Mouse (Mus musculus): ENCODE measurements around the gene Agbl4.
A peak's percentile ranks its signal among the peaks of the same experiment; 100 is the strongest.

The Agbl4 gene

DNA sequence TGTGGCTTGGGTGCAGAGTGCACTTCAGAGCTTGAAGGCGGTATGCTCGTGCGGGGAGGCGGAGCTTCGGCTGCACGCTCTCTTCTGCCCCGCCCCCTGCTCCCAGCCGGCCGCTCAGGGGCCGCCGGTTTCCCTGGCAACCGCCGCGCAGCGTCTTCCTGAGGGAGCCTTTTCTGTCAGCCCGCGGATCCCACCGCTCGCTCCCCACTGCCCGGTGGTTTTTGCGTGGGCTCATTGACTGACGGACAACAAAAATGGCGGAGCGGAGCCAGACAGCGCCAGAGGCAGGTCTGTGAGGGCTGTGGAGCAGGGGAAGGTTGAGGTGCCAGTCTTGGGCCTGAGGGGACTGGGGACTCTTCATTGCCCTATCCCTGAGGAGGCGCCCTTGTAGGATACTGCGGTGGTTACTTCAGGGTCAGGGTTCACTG, at the start of gene Agbl4:
Gene Agbl4, plus strand, starts transcription at position 44 of the 428 bp plus-strand sequence.
- peak; percentile 31 for DNase-seq

DNA sequence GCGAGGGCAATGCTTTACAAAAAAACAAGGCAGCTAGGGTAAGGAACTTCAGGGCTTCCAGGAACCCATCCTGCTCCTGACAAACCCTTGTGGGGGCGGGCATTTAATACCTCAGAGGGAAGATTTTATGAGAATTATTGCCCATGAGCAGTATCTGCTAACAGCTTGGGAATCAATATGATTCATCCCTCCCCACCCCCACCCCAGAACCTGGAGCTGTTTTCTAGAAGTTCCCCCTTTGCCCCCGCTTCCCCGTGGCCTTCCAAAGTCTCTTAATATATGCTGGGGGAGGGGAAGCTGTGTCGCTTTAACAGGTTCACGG, 46.6 kb upstream of the Agbl4 start:
- no peak for DNase-seq

DNA sequence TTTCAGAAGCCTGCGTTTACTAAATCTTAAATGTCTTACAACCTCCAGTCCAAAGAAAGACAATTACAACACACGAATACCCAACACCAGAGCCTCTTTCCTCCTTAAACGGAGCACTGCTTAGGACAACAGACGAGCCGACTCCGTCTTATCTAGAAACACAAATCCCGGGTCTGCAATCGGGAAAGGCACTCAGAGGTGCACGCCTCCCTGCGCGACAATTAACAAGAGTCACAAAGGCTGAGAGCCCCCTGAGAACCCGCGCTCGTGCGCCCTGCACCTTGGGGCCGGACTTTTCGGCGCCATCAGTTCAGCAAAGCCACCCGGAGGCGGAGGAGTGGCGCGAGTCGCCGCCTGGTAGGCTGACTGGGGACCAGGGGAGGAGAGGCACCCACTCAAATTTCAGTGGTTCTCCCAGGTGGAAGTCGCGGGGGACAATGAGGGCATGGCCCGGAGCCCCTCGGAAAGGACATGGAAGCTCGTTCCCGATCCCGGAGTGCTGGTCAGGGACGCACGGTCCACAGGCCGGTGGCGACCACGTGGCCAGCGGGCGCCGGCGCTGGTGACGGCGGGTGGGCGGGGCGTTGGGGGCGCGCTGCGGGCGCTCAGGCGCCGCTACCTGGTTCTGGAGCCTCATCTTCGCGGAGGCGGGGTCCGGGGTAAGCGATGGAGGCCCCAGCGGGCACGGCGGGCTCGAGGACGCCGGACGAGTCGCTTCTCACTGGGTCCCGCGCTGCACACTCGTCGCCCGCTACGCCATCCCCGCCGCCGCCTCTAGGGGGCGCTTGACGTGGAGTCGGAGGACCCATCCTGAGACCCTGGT, 46.1 kb upstream of the Agbl4 start, which contains the start of gene Elavl4:
Gene Elavl4, minus strand, starts transcription at position 732 of the 823 bp plus-strand sequence.
- DNase-seq: peak; percentile 69

DNA sequence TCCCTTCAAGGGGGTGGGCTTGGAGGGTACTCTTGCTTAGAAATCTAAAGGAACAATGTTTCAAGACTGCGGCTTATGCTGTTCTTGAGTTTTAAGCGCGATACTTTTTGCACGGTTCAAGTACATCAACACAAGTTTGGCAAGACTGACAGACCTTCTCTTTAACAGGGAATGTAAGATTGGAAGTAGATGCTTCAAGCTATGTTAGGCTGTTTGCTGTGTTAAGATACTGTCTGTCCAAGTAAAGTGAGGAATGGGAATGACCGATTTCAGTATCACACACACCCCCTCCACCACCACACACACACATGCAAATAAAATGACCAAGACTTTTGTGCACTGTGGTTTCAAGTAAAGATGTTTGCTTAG, 45.5 kb upstream of the Agbl4 start:
- DNase-seq: no peak

DNA sequence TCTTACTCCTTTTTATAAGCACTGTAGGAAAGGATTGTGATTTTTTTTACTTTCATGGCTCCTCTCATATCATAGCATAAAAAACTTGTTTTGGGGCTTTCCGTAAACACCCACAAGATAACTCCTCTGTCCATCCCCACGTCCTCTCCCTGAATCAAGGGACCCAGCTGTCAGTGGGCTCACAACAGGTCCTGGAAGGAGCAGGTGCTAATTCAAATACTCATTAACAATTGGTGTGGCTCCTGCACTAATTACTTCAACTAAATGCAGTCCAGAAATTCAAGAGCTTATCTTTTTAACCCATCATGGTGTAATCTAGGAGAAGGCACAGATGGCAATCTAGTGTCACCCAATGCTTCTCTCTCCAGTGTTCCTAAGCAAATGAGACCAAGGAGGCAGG, 36.9 kb upstream of the Agbl4 start:
- DNase-seq: no peak

DNA sequence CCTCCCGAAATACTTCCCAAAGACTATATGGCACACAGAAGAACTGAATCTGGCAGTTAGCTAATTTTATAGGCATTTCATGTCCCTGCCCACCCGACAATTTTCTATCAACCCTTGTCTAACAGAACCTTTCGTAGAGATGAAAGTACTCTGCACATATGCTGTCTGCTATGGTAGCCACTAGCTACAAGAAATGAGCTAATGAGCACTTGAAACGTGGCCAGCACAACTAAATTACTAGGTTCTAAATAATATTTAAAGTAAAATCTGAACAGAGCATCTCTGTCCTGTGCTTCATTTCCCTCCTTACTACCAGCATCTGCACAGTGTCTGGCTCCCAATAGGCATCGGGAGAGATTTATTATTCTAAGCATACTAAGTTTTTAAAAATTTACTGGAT, 1.2 kb upstream of the Agbl4 start:
- DNase-seq: no peak

DNA sequence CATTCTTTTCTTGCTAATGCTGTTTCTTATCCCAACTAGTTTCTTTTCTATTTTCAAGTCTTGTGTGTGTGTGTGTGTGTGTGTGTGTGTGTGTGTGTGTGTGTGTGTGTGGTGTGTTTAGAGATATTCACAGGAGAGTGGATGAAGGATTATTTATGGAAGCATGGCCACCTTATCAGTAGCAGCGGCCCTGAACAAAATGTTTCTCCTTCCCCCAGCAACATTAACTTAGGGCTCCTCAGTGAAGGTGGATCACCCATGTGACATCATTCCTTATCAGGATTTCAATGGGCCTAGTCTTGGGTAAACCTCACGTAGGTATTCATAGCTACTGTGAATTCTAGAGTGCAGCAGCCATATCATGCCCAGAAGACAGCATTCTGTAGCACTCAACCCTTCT, 22.8 kb downstream of the Agbl4 start:
- DNase-seq: no peak

DNA sequence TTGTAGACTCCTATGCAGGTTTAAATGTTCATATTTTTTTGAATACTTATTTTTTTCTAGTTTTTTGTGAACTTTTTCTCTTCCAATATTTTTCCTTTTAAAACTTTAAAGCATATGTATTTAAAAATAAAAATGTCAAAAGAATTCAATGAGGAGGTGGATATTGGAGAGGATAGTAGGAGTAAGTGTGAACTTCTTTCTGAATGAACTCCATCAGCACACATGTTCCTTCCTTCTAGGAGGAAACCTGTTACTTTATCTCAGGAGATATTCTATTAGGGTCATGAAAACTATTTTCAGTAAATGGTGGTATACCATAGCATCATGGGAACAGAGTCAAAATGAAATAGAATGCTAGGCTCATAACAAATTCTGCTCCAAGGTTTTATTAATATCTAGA, 30.2 kb downstream of the Agbl4 start:
- DNase-seq: no peak

DNA sequence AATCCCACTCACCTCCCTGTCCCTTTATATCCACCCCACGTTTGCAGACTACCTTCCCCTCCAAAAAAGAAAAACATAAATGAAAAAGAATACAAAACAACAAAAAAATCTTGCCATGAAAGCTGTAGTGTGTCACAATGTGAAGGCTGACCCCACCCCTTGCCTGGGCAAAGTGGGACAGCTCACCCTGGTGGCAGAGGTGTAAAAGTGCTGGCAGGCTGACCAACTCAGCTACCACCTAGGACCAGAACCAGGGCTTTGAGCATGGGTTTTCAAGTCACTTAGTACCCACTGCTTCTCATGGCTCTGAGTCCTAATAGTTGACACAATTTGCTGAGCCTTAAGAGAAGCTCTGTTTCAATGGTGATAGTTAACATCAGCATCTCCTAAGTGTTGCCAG, 96.9 kb downstream of the Agbl4 start:
- DNase-seq: no peak

DNA sequence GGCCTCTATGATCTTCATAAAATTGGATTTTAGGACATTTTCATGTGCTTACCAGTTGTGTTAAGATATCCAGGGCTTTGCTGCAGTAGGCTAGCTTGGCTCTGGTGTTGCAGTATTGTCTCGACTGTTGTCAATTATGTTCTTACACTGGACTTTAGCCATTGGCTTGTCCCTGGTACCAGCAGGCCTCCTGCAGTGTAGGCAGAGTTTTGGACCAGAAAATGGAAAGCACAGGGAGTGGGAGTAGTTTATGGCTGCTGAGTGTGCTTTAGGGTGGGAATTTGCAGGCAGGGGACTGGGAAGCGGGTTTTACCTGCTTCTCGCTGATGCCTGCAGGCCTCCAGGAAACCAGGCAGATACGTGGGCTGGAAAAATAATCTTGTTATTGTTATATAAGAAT, 132.3 kb downstream of the Agbl4 start:
- no peak for DNase-seq

DNA sequence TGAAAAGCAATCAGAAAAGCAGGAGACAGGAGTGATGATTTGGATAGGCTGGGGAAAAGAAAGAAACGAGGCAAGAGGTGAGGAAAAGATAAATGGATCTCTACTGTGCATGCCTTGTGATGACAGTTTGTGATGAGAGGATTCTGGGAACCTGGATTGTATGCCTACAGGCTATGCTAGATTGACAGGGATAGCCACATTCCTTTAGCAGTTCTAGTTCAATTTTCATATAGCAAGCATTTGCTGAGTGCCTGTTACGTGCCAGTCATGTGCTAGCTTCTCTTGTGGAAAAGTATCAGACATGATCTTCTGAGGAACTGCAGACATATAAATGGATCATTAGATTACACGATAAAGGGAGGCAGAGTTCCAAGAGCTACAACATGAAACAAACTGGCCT, 151.8 kb downstream of the Agbl4 start:
- no peak for DNase-seq

DNA sequence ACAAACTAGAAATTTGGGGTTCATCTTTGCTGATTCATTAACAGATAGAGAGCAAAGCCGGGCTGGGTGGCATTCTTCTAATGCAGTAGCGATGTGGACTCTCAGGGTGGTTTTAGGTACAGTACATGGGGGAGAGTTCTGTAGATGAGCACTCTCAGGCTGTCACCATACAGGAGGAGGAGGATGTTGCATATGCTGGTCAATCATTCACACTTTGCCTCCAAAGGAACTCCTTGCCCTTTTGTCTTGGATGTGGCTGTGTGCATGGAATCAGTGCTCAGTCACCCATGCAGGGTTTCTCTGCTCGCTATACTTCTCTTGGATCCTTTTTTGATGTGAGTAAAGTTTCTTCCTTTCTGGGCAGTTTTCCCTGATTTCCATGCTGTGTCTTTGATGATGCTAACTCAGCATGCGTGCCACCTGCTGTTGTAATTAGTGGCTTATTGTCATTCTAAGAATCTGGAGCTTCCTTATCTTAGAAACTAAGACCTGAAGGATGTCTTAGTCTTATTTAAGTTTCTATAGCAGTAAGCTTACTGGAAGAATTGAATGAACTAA, 200.3 kb downstream of the Agbl4 start:
- DNase-seq: no peak

DNA sequence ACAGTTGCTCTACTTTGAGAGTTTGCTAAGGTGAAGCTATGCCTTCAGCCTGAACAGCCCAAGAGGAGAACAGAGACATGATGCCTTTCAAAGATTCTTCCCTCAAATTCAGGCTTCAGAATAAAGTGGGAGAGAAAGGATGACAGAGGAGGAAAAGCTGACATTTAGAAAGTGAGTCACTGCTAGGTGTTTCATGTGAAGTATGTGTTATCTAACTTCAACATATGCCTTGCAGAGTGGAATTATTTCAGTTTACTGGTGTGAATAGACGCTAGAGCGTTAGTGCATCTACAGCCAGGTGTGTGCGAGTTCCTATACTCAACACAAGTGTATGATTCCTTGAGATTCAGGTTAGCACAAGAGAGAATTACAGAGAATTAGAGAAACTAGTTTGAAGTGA, 244.0 kb downstream of the Agbl4 start:
- DNase-seq: no peak

DNA sequence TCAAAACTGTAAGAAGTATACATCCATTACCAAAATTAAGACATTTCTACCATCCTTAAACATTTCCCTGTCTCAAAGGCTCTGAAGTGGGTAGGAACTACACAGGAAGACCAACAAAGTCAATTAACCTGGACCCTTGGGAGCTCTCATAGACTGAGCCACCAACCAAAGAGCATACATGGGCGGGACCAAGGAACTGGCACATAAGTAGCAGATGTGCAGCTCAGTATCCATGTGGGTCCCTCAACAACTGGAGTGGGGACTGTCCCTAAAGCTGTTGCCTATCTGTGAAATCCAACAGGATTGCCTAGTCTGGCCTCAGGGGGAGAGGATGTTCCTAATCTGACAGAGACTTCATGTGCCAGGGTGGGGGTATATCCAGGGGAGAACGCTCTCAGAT, 265.5 kb downstream of the Agbl4 start:
- DNase-seq: no peak

DNA sequence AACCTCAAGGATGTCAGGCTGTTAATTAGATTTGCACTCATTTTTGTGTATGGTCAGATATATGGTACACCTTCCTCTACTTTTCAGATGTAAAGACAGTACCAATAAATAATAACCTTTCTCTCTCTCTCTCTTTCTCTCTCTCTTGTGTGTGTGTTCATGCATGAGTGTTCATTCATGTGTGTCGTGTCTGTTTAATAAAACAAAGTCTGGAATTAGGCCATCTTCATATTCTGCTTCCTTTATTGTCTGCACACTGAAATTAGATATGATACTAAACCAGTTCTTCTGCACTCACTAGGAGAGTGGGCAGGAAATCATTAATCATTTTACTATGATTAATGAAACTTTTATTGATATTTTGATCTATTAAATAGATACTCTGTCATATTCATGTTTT, 276.7 kb downstream of the Agbl4 start:
- DNase-seq: no peak

DNA sequence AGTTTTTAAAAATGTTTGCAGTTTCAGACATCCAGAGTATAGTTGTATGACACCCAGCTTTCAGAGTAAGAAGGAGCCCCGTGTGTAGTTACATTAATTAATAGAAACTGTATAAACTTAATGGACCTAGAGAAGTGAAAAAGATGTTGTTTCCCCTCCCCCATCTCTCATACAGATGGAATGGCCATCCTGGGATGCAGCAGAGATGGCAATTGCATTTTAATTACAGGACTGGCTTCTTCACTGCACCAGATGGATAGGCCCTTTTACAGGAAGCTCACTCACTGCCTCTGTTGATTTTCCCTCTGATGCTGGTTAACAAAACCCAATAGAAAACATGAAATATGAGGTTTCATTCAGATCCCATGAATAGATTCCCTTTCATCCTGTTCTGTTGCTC, 337.7 kb downstream of the Agbl4 start:
- no peak for DNase-seq

DNA sequence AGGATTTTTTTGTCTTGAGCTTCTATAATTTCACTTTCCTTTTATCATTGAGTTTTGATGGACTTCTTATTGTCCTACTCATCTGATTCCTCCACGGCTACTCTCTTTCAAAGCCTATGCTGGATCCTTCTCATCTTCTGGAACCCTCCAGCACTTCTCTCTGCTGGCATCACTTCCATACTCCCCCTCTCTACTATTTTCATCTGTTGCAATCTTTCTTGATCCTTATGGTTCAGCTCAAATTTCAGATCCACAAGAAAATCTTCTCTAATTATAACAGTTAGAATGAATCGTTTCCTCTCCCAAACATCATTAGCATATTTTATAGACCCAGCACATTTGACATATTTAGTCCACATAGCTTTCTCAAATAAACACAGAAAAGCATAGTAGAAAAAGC, 360.5 kb downstream of the Agbl4 start:
- DNase-seq: no peak

DNA sequence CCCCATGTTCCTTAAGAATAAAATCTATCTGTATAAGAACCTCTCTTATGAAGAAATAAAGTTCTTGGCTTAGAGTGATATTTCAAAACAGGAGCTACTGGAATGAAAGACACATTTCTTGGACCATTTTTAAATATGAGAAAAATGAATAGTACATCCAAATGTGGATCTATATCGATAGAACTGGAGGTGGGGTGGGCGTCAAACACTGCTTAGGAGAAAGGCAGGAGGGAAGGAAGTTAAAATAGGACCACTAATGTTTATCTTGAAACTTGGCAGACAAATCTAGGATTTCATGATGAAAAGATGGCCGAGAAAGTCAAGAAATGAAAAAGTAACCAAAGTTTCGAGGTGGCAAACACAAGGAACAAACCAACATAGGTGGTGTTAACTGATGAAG, 391.1 kb downstream of the Agbl4 start:
- no peak for DNase-seq

DNA sequence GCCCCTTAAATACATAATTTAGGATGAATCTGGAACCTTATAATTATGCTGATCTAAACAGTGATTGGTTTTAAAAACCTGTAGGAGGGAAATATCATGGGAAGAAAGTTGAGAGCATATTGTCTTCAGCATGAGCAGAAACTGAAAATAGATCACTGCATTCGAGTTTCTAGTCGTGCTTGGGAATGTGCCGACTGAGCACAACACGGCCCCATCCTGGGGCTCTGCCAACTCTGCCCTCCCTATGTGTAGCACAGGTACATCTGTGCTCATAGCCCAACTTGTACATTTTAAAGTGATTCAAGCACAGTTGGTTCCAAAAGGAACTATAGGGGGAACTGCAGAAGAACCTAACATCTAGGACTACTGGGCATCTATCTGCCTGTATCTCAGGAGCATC, 402.4 kb downstream of the Agbl4 start:
- no peak for DNase-seq

DNA sequence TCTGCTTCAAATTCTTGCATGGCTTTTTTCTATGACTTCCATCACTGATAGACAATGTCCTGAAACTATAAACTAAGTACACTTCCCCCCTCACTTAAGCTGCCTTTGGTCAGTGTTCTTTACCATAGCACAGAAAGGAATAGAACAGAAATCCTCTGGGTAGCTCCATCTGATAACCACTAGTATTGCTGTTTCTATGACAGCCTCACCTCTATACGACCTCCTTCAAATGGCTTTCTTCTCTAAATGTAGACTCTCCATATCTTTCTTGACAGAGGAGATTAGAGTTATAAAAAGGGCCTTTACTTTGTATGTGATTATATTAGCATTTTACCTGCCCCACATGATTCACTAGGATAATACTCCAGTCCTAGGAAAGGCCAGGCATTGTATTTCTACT, 413.5 kb downstream of the Agbl4 start:
- DNase-seq: no peak

DNA sequence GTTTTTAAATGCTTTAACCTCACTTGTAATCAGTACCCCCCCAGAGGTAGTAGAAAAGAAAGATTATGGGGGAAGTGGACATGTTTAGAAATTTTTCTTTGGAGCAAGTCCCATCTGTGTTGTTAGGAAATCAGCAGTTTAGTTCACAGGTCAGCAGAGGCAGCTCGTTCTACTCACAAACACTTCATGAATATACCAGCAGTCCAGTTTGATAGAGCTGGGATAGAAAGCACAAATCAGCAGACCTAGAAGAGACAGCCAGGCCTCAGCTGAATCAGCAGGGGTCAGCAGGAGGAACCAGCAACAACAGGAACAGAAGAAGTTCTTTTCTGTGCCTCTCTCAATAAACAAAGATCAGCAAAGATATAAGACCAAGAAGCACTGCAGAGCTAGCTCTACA, 435.3 kb downstream of the Agbl4 start:
- no peak for DNase-seq

DNA sequence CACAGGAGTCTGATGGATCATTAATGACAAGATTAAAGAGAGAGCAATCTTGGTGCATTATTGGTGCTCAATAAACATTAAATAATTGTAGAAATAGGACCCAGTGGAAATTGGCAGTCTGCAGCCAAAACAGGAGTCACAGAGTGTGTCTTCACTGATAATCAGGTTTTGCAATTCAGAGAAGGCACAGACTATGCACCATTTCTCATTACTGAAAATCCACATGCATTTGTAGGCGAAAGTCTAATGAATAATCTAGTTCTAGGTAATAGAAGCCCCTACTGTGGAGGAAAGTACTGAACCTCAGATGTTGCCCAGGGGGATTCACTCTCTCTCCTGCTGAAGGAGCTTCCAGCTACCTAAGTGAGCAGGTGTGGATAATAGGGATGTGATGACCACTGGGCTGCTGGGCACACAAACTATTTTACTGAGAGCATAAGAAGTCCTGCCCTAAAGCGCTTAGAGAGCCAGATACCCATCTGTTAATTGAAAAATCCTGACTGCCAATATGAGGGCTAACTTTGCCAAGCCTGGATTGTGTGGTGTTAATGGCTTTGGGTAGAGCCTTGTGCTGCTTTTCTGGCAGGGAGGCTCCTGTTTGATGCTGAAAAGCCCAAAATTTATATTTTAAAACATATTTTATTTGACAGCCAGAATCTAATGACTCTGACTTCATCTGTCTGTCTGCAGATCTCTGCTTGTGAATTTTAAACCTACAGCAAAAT, 482.4 kb downstream of the Agbl4 start:
- DNase-seq: no peak

DNA sequence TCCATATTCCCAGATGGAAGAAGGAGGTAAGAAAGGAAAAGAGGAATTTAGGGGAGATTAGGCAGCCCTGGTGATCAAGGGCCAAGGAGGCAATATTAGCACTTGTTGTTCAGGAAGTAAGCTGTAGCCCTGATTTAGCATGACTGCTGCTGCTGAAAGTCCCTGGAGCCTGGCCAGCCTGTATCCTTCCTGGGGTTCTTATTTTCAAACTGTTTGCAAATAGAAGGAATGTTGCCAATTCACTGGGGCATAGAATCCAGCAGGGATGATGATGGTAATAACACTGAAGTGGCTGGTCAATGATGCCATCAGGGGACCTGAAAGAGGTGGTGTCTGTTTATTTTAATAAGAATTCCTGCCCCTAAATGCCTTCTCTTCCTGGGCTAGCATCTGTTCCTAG, 518.6 kb downstream of the Agbl4 start:
- DNase-seq: no peak

DNA sequence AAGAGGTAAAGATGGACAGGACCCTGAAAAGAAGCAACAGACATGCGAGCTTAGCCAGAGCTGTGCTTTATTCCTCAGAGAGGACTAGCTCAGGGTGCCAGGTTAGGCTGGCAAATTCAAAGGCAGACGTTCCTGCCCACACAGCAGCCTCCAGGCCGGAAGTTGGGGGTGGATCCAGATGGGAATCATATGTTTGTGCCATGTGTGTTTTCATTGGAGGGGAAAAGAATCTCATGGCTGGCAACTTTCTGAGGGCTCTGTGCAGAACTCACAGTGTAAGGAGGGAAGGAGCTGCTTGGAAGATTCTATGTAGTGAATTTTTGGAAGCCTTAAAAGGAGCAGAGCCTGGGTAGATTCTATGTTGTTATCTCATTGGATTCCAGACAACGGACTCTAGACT, 519.1 kb downstream of the Agbl4 start:
- DNase-seq: no peak
